Mouse (Mus musculus): ENCODE data around the gene Gm17387.

DNA sequence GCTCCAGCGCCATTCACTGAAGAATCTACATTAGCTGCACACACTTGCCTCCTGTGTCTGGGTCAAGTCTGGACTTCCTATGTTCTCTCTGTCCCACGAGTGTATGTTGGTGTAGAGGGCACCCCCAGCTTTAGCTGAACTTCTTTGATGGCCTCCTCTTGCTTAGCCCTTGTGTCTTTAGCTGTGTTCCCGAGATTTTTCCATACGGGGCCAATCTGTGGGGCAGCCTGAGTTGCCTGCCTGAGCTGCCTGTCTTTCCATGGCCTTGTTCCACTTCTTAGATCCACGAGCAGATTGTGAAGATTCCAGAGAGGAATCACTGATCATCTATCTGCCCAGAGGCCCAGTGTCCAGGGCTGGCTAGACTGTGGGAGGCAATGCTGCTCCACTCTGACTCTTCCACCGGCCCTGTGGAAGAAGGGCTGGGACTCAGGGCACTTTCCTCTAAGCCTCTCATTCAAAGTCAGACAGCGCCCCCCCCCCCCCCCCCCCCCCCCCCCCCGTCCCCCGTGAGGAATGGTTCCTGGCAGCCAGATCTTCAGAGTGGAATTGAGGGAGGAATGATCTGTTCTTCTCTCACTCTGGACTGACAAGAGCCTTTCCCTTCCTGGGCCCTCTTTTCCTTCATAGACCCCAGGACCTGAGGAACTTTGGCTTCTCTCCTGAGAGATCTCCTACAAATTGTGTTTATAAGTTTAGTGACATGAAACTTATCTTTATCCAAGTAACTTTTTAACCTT is 12.1 kb downstream of the Gm17387 start:
- no peak for TF ChIP-seq SMC3 (IDR thresholded peaks at IDR 0.05; ENCODE audit: low read depth, low read length)
- TF ChIP-seq MAFK (IDR thresholded peaks at IDR 0.05; ENCODE audit: borderline replicate concordance, low read depth, low read length), result no peak
- TF ChIP-seq CTCF (IDR thresholded peaks at IDR 0.05 in 2 of 3, conservative IDR thresholded peaks at IDR 0.05 in 1 of 3; ENCODE audit: control insufficient read depth in 1 of 3, insufficient read depth in 1 of 3, low read depth in 2 of 3, low read length in 3 of 3, poor library complexity in 1 of 3, severe bottlenecking in 1 of 3), result no peak
- no peak for TF ChIP-seq USF1 (IDR thresholded peaks at IDR 0.05; ENCODE audit: low read depth, low read length)
- TF ChIP-seq TAL1 (IDR thresholded peaks at IDR 0.05; ENCODE audit: low read length), result no peak
- no peak for TF ChIP-seq BHLHE40 (IDR thresholded peaks at IDR 0.05; ENCODE audit: borderline replicate concordance, low read depth, low read length)
